Mouse (Mus musculus): ENCODE measurements at regions not wholly inside any gene's neighbourhood (a gene's known extent, or its start where the extent isn't known, plus 50 kb on each side); places are given as distances from the start of the nearest gene placed in this dataset.
"Not testable (repeated sequence)": the region's sequence is repeated elsewhere in the genome, so short reads cannot be mapped to it uniquely, and the experiment has no call there.

DNA sequence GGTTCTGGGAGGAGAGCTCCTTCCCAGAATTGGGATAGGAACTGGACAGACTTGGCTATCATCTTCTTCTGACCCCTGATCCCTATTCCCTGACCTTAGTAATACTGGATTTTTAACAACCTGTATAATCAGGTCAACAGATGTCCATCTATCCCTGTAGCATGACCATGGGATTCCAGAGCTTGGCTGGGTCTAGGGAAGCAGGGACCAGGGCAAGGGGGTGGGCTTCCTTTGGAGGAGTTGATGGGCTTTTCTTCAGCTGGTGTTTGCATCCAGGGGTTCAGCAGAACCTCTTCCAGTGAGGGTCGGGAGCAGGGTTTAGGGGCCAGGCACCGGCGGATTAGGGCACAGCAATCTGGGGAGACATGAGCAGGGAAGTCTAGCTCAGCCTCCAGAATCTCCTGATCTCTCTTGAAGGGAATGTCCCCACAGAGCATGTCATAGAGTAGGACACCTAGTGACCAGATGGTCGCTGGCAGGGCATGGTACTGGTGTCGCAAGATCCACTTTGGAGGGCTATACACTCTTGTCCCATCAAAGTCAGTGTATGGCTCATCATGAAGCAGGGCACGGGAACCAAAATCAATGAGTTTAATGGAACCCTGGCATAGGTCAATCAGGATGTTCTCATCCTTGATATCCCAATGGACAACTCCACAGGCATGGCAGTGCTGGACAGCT is 58.1 kb upstream of the Gm21119 start:
- TF ChIP-seq CTCF (conservative IDR thresholded peaks at IDR 0.05; ENCODE audit: insufficient read depth, insufficient read length, low read depth, low read length); POLR2A (IDR thresholded peaks at IDR 0.05; ENCODE audit: low read depth, low read length): not testable (repeated sequence)

Measured in kidney, adult 2 months (tissue).